12 mouse cellular contexts compared by ENCODE assay signal in the genomic region with DNA sequence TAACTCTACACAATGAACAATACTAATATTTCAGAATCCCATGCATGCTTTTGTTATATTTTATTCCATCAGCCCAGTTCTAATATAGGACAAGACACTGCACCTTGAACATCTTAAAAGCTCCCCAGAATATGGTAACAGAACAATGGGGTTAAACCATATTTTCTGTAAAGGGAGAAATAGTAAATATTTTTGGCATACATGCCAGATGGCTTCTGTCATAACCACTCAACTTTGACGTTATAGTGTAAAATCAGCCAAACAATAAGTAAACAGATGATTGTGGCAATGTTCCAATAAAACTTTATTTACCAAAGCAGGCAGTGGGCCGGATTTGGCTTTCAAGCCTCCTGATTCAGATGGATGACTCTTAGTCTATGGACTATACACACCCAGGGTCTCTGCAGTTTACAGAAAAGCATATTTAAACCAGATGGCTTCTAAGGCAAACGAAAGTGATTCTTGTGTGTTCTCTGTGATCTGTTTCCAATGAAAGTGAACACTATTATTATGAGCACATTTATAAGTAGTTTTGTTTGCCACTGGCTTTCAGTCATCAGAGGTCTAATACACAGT.
"Had no signal": no experiment of that assay in that cellular context is flagged by ENCODE, and none has a peak within 500 bp of the region (broad histone marks: within the 10 kb centered on the region; RNA-seq: fewer than 3 reads in every experiment).

No protein-coding gene starts in this region.

- H3K36me3 ChIP-seq: limb, embryonic 12.5 days; liver, embryonic 12.5 days; midbrain, embryonic 13.5 days; stomach, embryonic 15.5 days had no signal

- ATAC-seq: liver, embryonic 12.5 days; midbrain, embryonic 13.5 days had no signal

- H3K27me3 ChIP-seq: limb, embryonic 12.5 days; liver, embryonic 12.5 days; midbrain, embryonic 13.5 days; stomach, embryonic 15.5 days had no signal

- H3K27ac ChIP-seq: kidney, postnatal 0 days; limb, embryonic 12.5 days; liver, embryonic 12.5 days; midbrain, embryonic 13.5 days; stomach, embryonic 15.5 days had no signal

- DNase-seq: kidney, adult 11 months; kidney, adult 9 months; kidney, postnatal 36 days; layer of hippocampus, adult 9-11 months; layer of hippocampus, postnatal 36 days; right cerebral cortex, postnatal 14 days; thymus, postnatal 4 days had no signal

- H3K9me3 ChIP-seq: limb, embryonic 12.5 days; liver, embryonic 12.5 days; midbrain, embryonic 13.5 days; stomach, embryonic 15.5 days had no signal

- H3K4me1 ChIP-seq: limb, embryonic 12.5 days; liver, embryonic 12.5 days; midbrain, embryonic 13.5 days; stomach, embryonic 15.5 days had no signal

- H3K9ac ChIP-seq: limb, embryonic 12.5 days; liver, embryonic 12.5 days; midbrain, embryonic 13.5 days; stomach, embryonic 15.5 days had no signal

- H3K4me3 ChIP-seq: limb, embryonic 12.5 days; liver, embryonic 12.5 days; midbrain, embryonic 13.5 days; stomach, embryonic 15.5 days had no signal

- H3K4me2 ChIP-seq: limb, embryonic 12.5 days; liver, embryonic 12.5 days; midbrain, embryonic 13.5 days; stomach, embryonic 15.5 days had no signal
